Mouse (Mus musculus): ENCODE results near the gene Gm6465. TPM values are rescaled to one million over a fixed set of nuclear protein-coding genes. Genes with fewer than 3 reads are reported as not detected.
"Not testable (repeated sequence)": the region's sequence is repeated elsewhere in the genome, so short reads cannot be mapped to it uniquely, and the experiment has no call there.

Gm6465 gene
- polyA plus RNA-seq (2014; fragmentation: Nextera tagmentation; extraction: Ambion mirVana), result not detected in 2 replicates

DNA sequence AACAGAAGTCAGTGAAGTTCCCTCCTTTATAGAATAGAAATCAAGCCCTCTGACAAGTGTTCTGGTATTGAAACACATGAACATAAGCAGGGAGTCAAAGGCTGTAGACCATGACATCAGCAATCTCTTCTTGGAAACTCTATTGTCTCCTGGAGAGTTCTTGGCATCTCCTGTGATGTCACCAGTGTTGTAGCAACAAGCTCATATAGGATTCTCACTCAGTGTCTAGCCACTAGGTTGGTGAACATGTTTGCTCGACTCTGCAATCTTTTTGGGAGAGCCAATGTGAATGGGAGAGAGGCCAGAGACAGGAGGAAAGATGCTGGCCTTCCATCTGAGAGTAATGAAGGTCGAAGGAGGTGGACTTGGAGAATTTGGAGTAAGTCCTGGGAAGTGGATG is at the start of gene Gm6465:
TSS of gene Gm6465 (plus strand) at position 301 of the 400 bp plus-strand sequence.
- ATAC-seq (replicated peaks; ENCODE audit: insufficient number of reproducible peaks, low FRiP score, low TSS enrichment); H3K9ac ChIP-seq (ENCODE audit: low read depth, low read length); H3K4me2 ChIP-seq; H3K27me3 ChIP-seq (ENCODE audit: control insufficient read depth, insufficient read depth, low read length); H3K27ac ChIP-seq (ENCODE audit: low read depth, low read length); H3K4me3 ChIP-seq (ENCODE audit: low read depth, low read length); H3K36me3 ChIP-seq (ENCODE audit: control insufficient read depth, insufficient read depth, low read length); H3K9me3 ChIP-seq (replicated peaks; ENCODE audit: control insufficient read depth, low read length); H3K4me1 ChIP-seq (ENCODE audit: control insufficient read depth, insufficient read depth, low read length): not testable (repeated sequence)
- WGBS (ENCODE audit: insufficient replicate concordance), result 50% methylated on average over 1 of the region's 2 CpGs

DNA sequence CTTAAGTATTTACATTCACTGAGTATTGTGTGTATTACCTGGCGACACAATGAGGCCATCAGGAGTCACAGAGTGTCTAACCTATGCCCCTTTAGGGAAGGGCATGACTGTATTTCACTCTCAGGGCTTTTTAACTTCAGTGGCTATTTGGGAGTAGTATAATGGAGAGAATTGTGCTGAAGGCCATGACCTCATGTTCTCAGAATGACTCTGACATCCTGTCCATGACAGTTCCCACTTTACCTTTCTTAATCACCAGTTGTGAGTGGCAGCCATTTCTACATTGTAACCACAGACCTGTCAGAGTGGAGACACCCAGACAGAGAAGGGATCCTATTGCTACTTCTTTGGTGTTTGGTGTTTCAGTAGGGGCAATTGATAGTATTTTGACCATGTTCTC is 485 bp downstream of the Gm6465 start:
- WGBS (ENCODE audit: insufficient replicate concordance), result 61% methylated on average over 1 of the region's 1 CpGs
- H3K9me3 ChIP-seq (replicated peaks; ENCODE audit: control insufficient read depth, low read length); H3K36me3 ChIP-seq (ENCODE audit: control insufficient read depth, insufficient read depth, low read length); H3K27me3 ChIP-seq (ENCODE audit: control insufficient read depth, insufficient read depth, low read length); H3K4me2 ChIP-seq; H3K27ac ChIP-seq (ENCODE audit: low read depth, low read length); H3K9ac ChIP-seq (ENCODE audit: low read depth, low read length); ATAC-seq (replicated peaks; ENCODE audit: insufficient number of reproducible peaks, low FRiP score, low TSS enrichment); H3K4me3 ChIP-seq (ENCODE audit: low read depth, low read length); H3K4me1 ChIP-seq (ENCODE audit: control insufficient read depth, insufficient read depth, low read length): not testable (repeated sequence)

DNA sequence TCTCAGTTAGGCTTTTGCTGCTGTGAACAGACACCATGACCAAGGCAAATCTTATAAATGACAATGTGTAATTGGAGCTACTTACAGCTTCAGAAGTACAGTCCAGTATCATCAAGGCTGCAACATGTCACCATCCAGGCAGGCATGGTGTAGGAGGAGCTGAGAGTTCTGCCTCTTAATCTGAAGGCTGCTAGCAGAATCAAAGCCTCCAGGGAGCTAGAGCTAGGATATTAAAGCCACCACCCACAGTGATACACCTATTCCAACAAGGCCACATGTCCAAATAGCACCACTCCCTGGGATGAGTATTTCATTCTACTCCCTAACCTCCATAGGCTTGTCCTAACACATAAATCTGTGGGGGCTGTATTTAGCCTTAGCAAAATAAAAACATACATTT is 12.6 kb downstream of the Gm6465 start:
- not testable (repeated sequence) for H3K9me3 ChIP-seq (replicated peaks; ENCODE audit: control insufficient read depth, low read length); H3K36me3 ChIP-seq (ENCODE audit: control insufficient read depth, insufficient read depth, low read length); H3K27me3 ChIP-seq (ENCODE audit: control insufficient read depth, insufficient read depth, low read length); ATAC-seq (replicated peaks; ENCODE audit: insufficient number of reproducible peaks, low FRiP score, low TSS enrichment); H3K4me1 ChIP-seq (ENCODE audit: control insufficient read depth, insufficient read depth, low read length); H3K4me3 ChIP-seq (ENCODE audit: low read depth, low read length); H3K9ac ChIP-seq (ENCODE audit: low read depth, low read length); H3K4me2 ChIP-seq; H3K27ac ChIP-seq (ENCODE audit: low read depth, low read length)

Other genes with a start within 250 kb of the Gm6465 start
- not detected in 2 replicates for gene Gm8922, start 163.6 kb upstream of the Gm6465 start, polyA plus RNA-seq (2014; fragmentation: Nextera tagmentation; extraction: Ambion mirVana)
- not detected in 2 replicates for gene Gm8926, start 75.0 kb upstream of the Gm6465 start, polyA plus RNA-seq (2014; fragmentation: Nextera tagmentation; extraction: Ambion mirVana)
- not detected in 2 replicates for gene 4933402N22Rik, start 72.5 kb downstream of the Gm6465 start, polyA plus RNA-seq (2014; fragmentation: Nextera tagmentation; extraction: Ambion mirVana)

Measured in heart, embryonic 11.5 days (tissue).